Mouse (Mus musculus) heart, embryonic 14.5 days (tissue): ENCODE results near the gene Pik3c2g. TPM values are rescaled to one million over a fixed set of nuclear protein-coding genes. Genes with fewer than 3 reads are reported as not detected.
"Not testable (repeated sequence)": the region's sequence is repeated elsewhere in the genome, so short reads cannot be mapped to it uniquely, and the experiment has no call there.

Experiments used
- ATAC-seq: fragments of 200-750 bp; cut with Nextera tagmentation; 2 replicates; pipeline ENCODE4 v1.8.0; 2017; ENCODE audit warnings: low read depth, moderate TSS enrichment; ENCODE audit not compliant: insufficient number of reproducible peaks, insufficient read depth, low FRiP score
- H3K27ac ChIP-seq, 2 experiments: fragments of 200-500 bp in 1 of 2; fragments of 300-500 bp in 1 of 2; sonication (generic) in 1 of 2; replicated peaks in 1 of 2; 2 replicates each; pipeline ENCODE4 v1.5.1; 2012 to 2014; ENCODE audit warnings: low read depth in 2 of 2, low read length in 2 of 2, control low read depth in 1 of 2, mild to moderate bottlenecking in 1 of 2, mixed read lengths in 1 of 2; ENCODE audit not compliant: control insufficient read depth in 1 of 2, insufficient read depth in 1 of 2
- H3K27me3 ChIP-seq: fragments of 300-500 bp; sonication (generic); 2 replicates; pipeline ENCODE4 v1.6.1; 2014; ENCODE audit warnings: mild to moderate bottlenecking, low read length, control low read depth; ENCODE audit not compliant: control insufficient read depth, insufficient read depth
- H3K36me3 ChIP-seq: fragments of 300-500 bp; sonication (generic); 2 replicates; pipeline ENCODE4 v1.6.1; 2014; ENCODE audit warnings: mild to moderate bottlenecking, control low read depth, low read length, mixed read lengths; ENCODE audit not compliant: control insufficient read depth, insufficient read depth
- H3K4me1 ChIP-seq, 2 experiments: fragments of 200-500 bp in 1 of 2; fragments of 300-500 bp in 1 of 2; sonication (generic) in 1 of 2; 2 replicates each; pipeline ENCODE4 v1.6.1; 2012 to 2014; ENCODE audit warnings: low read length in 2 of 2, control low read depth in 1 of 2, mixed read lengths in 1 of 2; ENCODE audit not compliant: control insufficient read depth in 2 of 2, insufficient read depth in 2 of 2
- H3K4me2 ChIP-seq: fragments of 300-500 bp; sonication (generic); 2 replicates; pipeline ENCODE4 v1.6.1; 2014; ENCODE audit warnings: mild to moderate bottlenecking, low read length
- H3K4me3 ChIP-seq, 2 experiments: fragments of 200-500 bp in 1 of 2; fragments of 300-500 bp in 1 of 2; sonication (generic) in 1 of 2; 2 replicates each; pipeline ENCODE4 v1.5.1; 2012 to 2014; ENCODE audit warnings: low read length in 2 of 2, mild to moderate bottlenecking in 2 of 2, control low read depth in 1 of 2, low read depth in 1 of 2, moderate library complexity in 1 of 2; ENCODE audit not compliant: control insufficient read depth in 1 of 2, insufficient read depth in 1 of 2
- H3K9ac ChIP-seq: fragments of 300-500 bp; sonication (generic); 2 replicates; pipeline ENCODE4 v1.6.1; 2014; ENCODE audit warnings: mild to moderate bottlenecking, low read length
- H3K9me3 ChIP-seq: fragments of 300-500 bp; sonication (generic); 2 replicates; pipeline ENCODE4 v1.6.1; 2016; ENCODE audit warnings: low read length, control low read depth; ENCODE audit not compliant: control insufficient read depth
- WGBS: fragments of 180-500 bp; shearing (Covaris S2); extraction: QIAGEN DNeasy Blood & Tissue Kit; methylation state at CpG from one replicate; pipeline ENCODE4 v1.1.7; 2014; 5-methylcytosine and 5-hydroxymethylcytosine counted together
- polyA plus RNA-seq: library from polyadenylated mRNA; unstranded; fragments of >200 nt; fragmentation: Nextera tagmentation; extraction: Ambion mirVana; gene quantifications from 2 replicates; pipeline ENCODE4 v1.2.1, GENCODE M21; 2014

The Pik3c2g gene
- polyA plus RNA-seq, 1 experiment from 2014 or later, result 0.18 TPM

- Histone ChIP-seq H3K9ac (no peak overlapping the region), H3K4me2 (no peak overlapping the region), H3K9me3 (no peaks in the 10 kb centered on the region), H3K27me3 (no peaks in the 10 kb centered on the region), H3K36me3 (no peaks in the 10 kb centered on the region), H3K4me1 (no peaks in the 10 kb centered on the region), H3K27ac (no peak overlapping the region), H3K4me3 (no peak overlapping the region)
- ATAC-seq, result no peak
- 89% methylated on average over 8 of the region's 8 CpGs for WGBS
Measured at GRCm38 (mm10) chr6:139899630-139900151, 312.7 kb downstream of the Pik3c2g start.

GRCm38 (mm10) chr6:139901801-139902200 is 314.8 kb downstream of the Pik3c2g start:
- no peaks in the 10 kb centered on the region for H3K9me3 ChIP-seq
- no peak overlapping the region for H3K4me3 ChIP-seq
- ATAC-seq, result no peak
- 44% methylated on average over 4 of the region's 4 CpGs for WGBS
- H3K9ac ChIP-seq, result no peak overlapping the region
- no peaks in the 10 kb centered on the region for H3K27me3 ChIP-seq
- no peak overlapping the region for H3K27ac ChIP-seq
- no peak overlapping the region for H3K4me2 ChIP-seq
- H3K36me3 ChIP-seq, result no peaks in the 10 kb centered on the region
- no peaks in the 10 kb centered on the region for H3K4me1 ChIP-seq

- no peak overlapping the region for H3K27ac ChIP-seq
- no peak overlapping the region for H3K9ac ChIP-seq
- H3K4me3 ChIP-seq, result no peak overlapping the region
- no peak overlapping the region for H3K4me2 ChIP-seq
- no peaks in the 10 kb centered on the region for H3K36me3 ChIP-seq
- WGBS, result 60% methylated on average over 4 of the region's 4 CpGs
- H3K27me3 ChIP-seq, result no peaks in the 10 kb centered on the region
- peaks cover 2 to 3% of the 10 kb centered on the region in 2 experiments; a peak in 1 of 4 replicates for H3K4me1 ChIP-seq
- ATAC-seq, result no peak
- no peaks in the 10 kb centered on the region for H3K9me3 ChIP-seq
Measured at GRCm38 (mm10) chr6:139907138-139907537, 320.1 kb downstream of the Pik3c2g start.

- no peak overlapping the region for H3K4me2 ChIP-seq
- WGBS, result 70% methylated on average over 12 of the region's 12 CpGs
- no peak for ATAC-seq
- no peak overlapping the region for H3K4me3 ChIP-seq
- no peak overlapping the region for H3K9ac ChIP-seq
- no peaks in the 10 kb centered on the region for H3K9me3 ChIP-seq
- no peaks in the 10 kb centered on the region for H3K36me3 ChIP-seq
- peaks cover 2 to 3% of the 10 kb centered on the region in 2 experiments; a peak in 1 of 4 replicates for H3K4me1 ChIP-seq
- H3K27me3 ChIP-seq, result no peaks in the 10 kb centered on the region
- no peak overlapping the region for H3K27ac ChIP-seq
Measured at GRCm38 (mm10) chr6:139908997-139909669, 322.1 kb downstream of the Pik3c2g start.

GRCm38 (mm10) chr6:139928766-139929165 is 341.7 kb downstream of the Pik3c2g start:
- no peak for ATAC-seq
- no peaks in the 10 kb centered on the region for H3K9me3 ChIP-seq

GRCm38 (mm10) chr6:139934861-139935260 is 347.8 kb downstream of the Pik3c2g start:
- Histone ChIP-seq H3K9me3 (no peaks in the 10 kb centered on the region), H3K36me3 (no peaks in the 10 kb centered on the region), H3K4me1 (no peaks in the 10 kb centered on the region), H3K27ac (no peak overlapping the region), H3K4me3 (no peak overlapping the region), H3K4me2 (no peak overlapping the region), H3K27me3 (no peaks in the 10 kb centered on the region), H3K9ac (no peak overlapping the region)
- no peak for ATAC-seq
- WGBS, result 38% methylated on average over 2 of the region's 2 CpGs

More at GRCm38 (mm10) chr6:139928766-139929165, 341.7 kb downstream of the Pik3c2g start:
- no peaks in the 10 kb centered on the region for H3K36me3 ChIP-seq
- no peak overlapping the region for H3K9ac ChIP-seq
- no peak overlapping the region for H3K27ac ChIP-seq
- no peak overlapping the region for H3K4me3 ChIP-seq
- H3K27me3 ChIP-seq, result no peaks in the 10 kb centered on the region
- 71% methylated on average over 5 of the region's 5 CpGs for WGBS
- no peaks in the 10 kb centered on the region for H3K4me1 ChIP-seq
- H3K4me2 ChIP-seq, result no peak overlapping the region

GRCm38 (mm10) chr6:139937581-139937980 is 350.6 kb downstream of the Pik3c2g start:
- H3K9ac ChIP-seq, H3K4me1 ChIP-seq, ATAC-seq, H3K9me3 ChIP-seq, H3K4me2 ChIP-seq, H3K36me3 ChIP-seq, H3K4me3 ChIP-seq, H3K27ac ChIP-seq, H3K27me3 ChIP-seq: not testable (repeated sequence)
- 83% methylated on average over 4 of the region's 4 CpGs for WGBS
